Mouse (Mus musculus): ENCODE data around the gene D130040H23Rik.

The D130040H23Rik gene

GRCm38 (mm10) chr8:69270386-69271202 is at the start of gene D130040H23Rik:
Gene D130040H23Rik (plus strand): TSS chr8:69271080.
- DNase-seq (ENCODE audit: low read depth, low spot score), result peak; percentile 92

GRCm38 (mm10) chr8:69242541-69242940 is 28.3 kb upstream of the D130040H23Rik start:
- no peak for DNase-seq (ENCODE audit: low read depth, low spot score)

GRCm38 (mm10) chr8:69268525-69268924 is 2.4 kb upstream of the D130040H23Rik start:
- no peak for DNase-seq (ENCODE audit: low read depth, low spot score)

- DNase-seq (ENCODE audit: low read depth, low spot score), result no peak
Observed at GRCm38 (mm10) chr8:69271203-69271554, 299 bp downstream of the D130040H23Rik start.

- DNase-seq (ENCODE audit: low read depth, low spot score), result no peak
Observed at GRCm38 (mm10) chr8:69272435-69272834, 1.6 kb downstream of the D130040H23Rik start.

GRCm38 (mm10) chr8:69324771-69325170 is 53.9 kb downstream of the D130040H23Rik start:
- DNase-seq (ENCODE audit: low read depth, low spot score), result no peak

GRCm38 (mm10) chr8:69328301-69329288 is 57.7 kb downstream of the D130040H23Rik start:
- peak; percentile 49 for DNase-seq (ENCODE audit: low read depth, low spot score)

GRCm38 (mm10) chr8:69329289-69329688 is 58.4 kb downstream of the D130040H23Rik start:
- peak; percentile 1 for DNase-seq (ENCODE audit: low read depth, low spot score)

Measured in telencephalon, adult 2 months (tissue).